Mouse (Mus musculus) kidney, postnatal 4 days (tissue): Measurements from ENCODE around the gene Ngf.
A peak's percentile ranks its signal among the peaks of the same experiment; 100 is the strongest.

Experiments used
- DNase-seq, 2 experiments: peaks; one replicate each; pipeline ENCODE4 v3.0.0; 2021; ENCODE audit warnings: mixed read lengths in 2 of 2

Gene Ngf

GRCm38 (mm10) chr3:102507666-102508260 is 38.0 kb downstream of the Ngf start:
- no peak for DNase-seq

GRCm38 (mm10) chr3:102508455-102508854 is 38.7 kb downstream of the Ngf start:
- DNase-seq, result no peak

- DNase-seq, result no peak
These were observed 39.9 kb downstream of the Ngf start for GRCm38 (mm10) chr3:102509601-102510000.

- DNase-seq, result no peak
These were observed 47.2 kb downstream of the Ngf start for GRCm38 (mm10) chr3:102516937-102517336.

- no peak for DNase-seq
These were observed 51.3 kb downstream of the Ngf start for GRCm38 (mm10) chr3:102521061-102521460.

GRCm38 (mm10) chr3:102523711-102524110 is 54.0 kb downstream of the Ngf start:
- no peak for DNase-seq

GRCm38 (mm10) chr3:102524951-102525350 is 55.2 kb downstream of the Ngf start:
- no peak for DNase-seq

GRCm38 (mm10) chr3:102525856-102526255 is 56.1 kb downstream of the Ngf start:
- DNase-seq, result no peak

GRCm38 (mm10) chr3:102526481-102526880 is 56.8 kb downstream of the Ngf start:
- DNase-seq, result peak; percentile 31 to 57

GRCm38 (mm10) chr3:102534744-102535143 is 65.0 kb downstream of the Ngf start:
- DNase-seq, result no peak

GRCm38 (mm10) chr3:102543646-102544045 is 73.9 kb downstream of the Ngf start:
- DNase-seq, result no peak

- no peak for DNase-seq
These were observed 77.8 kb downstream of the Ngf start for GRCm38 (mm10) chr3:102547536-102547935.

GRCm38 (mm10) chr3:102553935-102554670 is 84.4 kb downstream of the Ngf start:
- no peak for DNase-seq

- DNase-seq, result no peak
These were observed 86.4 kb downstream of the Ngf start for GRCm38 (mm10) chr3:102556108-102556507.

- no peak for DNase-seq
These were observed 86.9 kb downstream of the Ngf start for GRCm38 (mm10) chr3:102556645-102557044.
